Comparison of ENCODE assay signal across 7 mouse cellular contexts in the genomic region with DNA sequence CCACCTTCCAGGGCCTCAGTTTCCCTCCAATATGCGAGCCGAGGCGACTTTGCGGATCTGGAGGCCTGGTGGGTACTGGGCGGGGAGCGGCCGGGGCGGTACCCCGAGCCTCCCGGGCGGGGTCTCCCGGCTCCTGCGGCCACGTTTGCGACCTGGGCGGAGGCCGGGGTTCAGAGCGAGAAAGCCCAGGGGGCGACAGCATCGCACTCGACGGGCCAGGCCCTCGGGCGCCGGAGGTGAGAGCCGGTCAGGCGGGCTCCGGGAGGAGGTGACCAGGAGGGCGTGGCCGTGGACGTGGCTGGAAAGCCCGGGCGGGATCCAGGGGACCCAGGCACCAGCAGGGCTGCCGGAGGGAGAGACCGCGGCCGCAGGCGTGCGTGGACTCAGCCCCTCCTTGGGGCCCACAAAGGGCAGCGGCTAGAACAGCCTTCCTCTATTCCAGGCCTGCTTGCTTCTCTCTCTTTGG. TPM values are rescaled to one million over a fixed set of nuclear protein-coding genes. Genes with fewer than 3 reads are reported as not detected.
A peak's percentile ranks its signal among the peaks of the same experiment; 100 is the strongest.
DNase-seq lines count a peak whose midpoint lies in the region; ATAC-seq lines count a peak whose summit lies in the region.

No protein-coding gene starts in this region.

- no peak for ATAC-seq in forebrain, embryonic 11.5 days (replicated peaks; ENCODE audit: low FRiP score)
- no peak for ATAC-seq in limb, embryonic 11.5 days (ENCODE audit: insufficient number of reproducible peaks, low FRiP score, low TSS enrichment, low read depth)
- no peak for ATAC-seq in midbrain, embryonic 11.5 days (ENCODE audit: low FRiP score)
- ATAC-seq in stomach, embryonic 14.5 days (ENCODE audit: insufficient number of reproducible peaks, insufficient read depth, low FRiP score, low read depth): peak; percentile 3; the same call in 1 of the 2 replicates
- no peak for ATAC-seq in activated CD4-positive, CD25-positive, alpha-beta regulatory T cell, adult 4 months

- H3K4me1 ChIP-seq in brown adipose tissue, adult 24 weeks (ENCODE audit: control insufficient read depth, insufficient read depth, insufficient read length, low read length): peaks cover 5% of the 10 kb centered on the region
- H3K4me1 ChIP-seq in forebrain, embryonic 11.5 days (replicated peaks; ENCODE audit: control insufficient read depth, insufficient read depth, low read length): peaks cover 11% of the 10 kb centered on the region; the same call in 1 of the 2 replicates
- H3K4me1 ChIP-seq in limb, embryonic 11.5 days (ENCODE audit: control insufficient read depth, insufficient read depth, low read length): peaks cover 15% of the 10 kb centered on the region
- H3K4me1 ChIP-seq in midbrain, embryonic 11.5 days (ENCODE audit: control insufficient read depth, insufficient read depth, low read length): peaks cover 10% of the 10 kb centered on the region; the same call in 1 of the 2 replicates
- H3K4me1 ChIP-seq in stomach, embryonic 14.5 days (ENCODE audit: control insufficient read depth, insufficient read depth, low read length): peaks cover 30% of the 10 kb centered on the region

- no peak overlapping the region for H3K27ac ChIP-seq in brown adipose tissue, adult 24 weeks (replicated peaks; ENCODE audit: low read depth, low read length)
- H3K27ac ChIP-seq in forebrain, embryonic 11.5 days (ENCODE audit: low read depth, low read length): peak overlapping the region; percentile 32; the same call in 1 of the 2 replicates
- H3K27ac ChIP-seq in limb, embryonic 11.5 days (replicated peaks; ENCODE audit: low read depth, low read length): 0 out of 2 replicates have a peak overlapping the region, but pooled peaks have one; percentile 8
- H3K27ac ChIP-seq in midbrain, embryonic 11.5 days (ENCODE audit: low read depth, low read length): peak overlapping the region; percentile 37; the same call in 1 of the 2 replicates
- peak overlapping the region; percentile 92 for H3K27ac ChIP-seq in stomach, embryonic 14.5 days (ENCODE audit: low read length)

- H3K4me3 ChIP-seq in brown adipose tissue, adult 24 weeks (ENCODE audit: insufficient read depth, low read depth, low read length): peak overlapping the region; percentile 49
- H3K4me3 ChIP-seq in forebrain, embryonic 11.5 days (ENCODE audit: low read depth, low read length): peak overlapping the region; percentile 30
- peak overlapping the region; percentile 35 for H3K4me3 ChIP-seq in limb, embryonic 11.5 days (ENCODE audit: low read depth, low read length)
- peak overlapping the region; percentile 31 for H3K4me3 ChIP-seq in midbrain, embryonic 11.5 days (ENCODE audit: low read depth, low read length)
- peak overlapping the region; percentile 51 for H3K4me3 ChIP-seq in stomach, embryonic 14.5 days (ENCODE audit: low read depth, low read length)

- WGBS in forebrain, embryonic 11.5 days: 3% methylated on average over 40 of the region's 40 CpGs
- 2% methylated on average over 40 of the region's 40 CpGs for WGBS in limb, embryonic 11.5 days
- WGBS in midbrain, embryonic 11.5 days: 2% methylated on average over 40 of the region's 40 CpGs
- WGBS in stomach, embryonic 14.5 days: 1% methylated on average over 40 of the region's 40 CpGs

- intact Hi-C loops in heart, postnatal 14 days (cut with DNase I): no loop called here

- no peaks in the 10 kb centered on the region for H3K9me3 ChIP-seq in forebrain, embryonic 11.5 days (ENCODE audit: control insufficient read depth, low read length)
- H3K9me3 ChIP-seq in limb, embryonic 11.5 days (ENCODE audit: control insufficient read depth, low read length): no peaks in the 10 kb centered on the region
- no peaks in the 10 kb centered on the region for H3K9me3 ChIP-seq in midbrain, embryonic 11.5 days (ENCODE audit: control insufficient read depth, low read length)
- H3K9me3 ChIP-seq in stomach, embryonic 14.5 days (ENCODE audit: control insufficient read depth, low read depth, low read length): no peaks in the 10 kb centered on the region

- H3K9ac ChIP-seq in forebrain, embryonic 11.5 days (ENCODE audit: low read length): peak overlapping the region; percentile 60
- H3K9ac ChIP-seq in limb, embryonic 11.5 days (ENCODE audit: low read length): peak overlapping the region; percentile 78
- peak overlapping the region; percentile 65 for H3K9ac ChIP-seq in midbrain, embryonic 11.5 days (ENCODE audit: low read length)
- H3K9ac ChIP-seq in stomach, embryonic 14.5 days (replicated peaks; ENCODE audit: low read depth, low read length): peak overlapping the region; percentile 79

- H3K27me3 ChIP-seq in forebrain, embryonic 11.5 days (ENCODE audit: control insufficient read depth, insufficient read depth, low read length): peaks cover 9% of the 10 kb centered on the region; the same call in 1 of the 2 replicates
- H3K27me3 ChIP-seq in limb, embryonic 11.5 days (ENCODE audit: control insufficient read depth, insufficient read depth, low read length): no peaks in the 10 kb centered on the region
- H3K27me3 ChIP-seq in midbrain, embryonic 11.5 days (ENCODE audit: control insufficient read depth, insufficient read depth, low read length): peaks cover 16% of the 10 kb centered on the region
- H3K27me3 ChIP-seq in stomach, embryonic 14.5 days (ENCODE audit: control insufficient read depth, insufficient read depth, low read length): no peaks in the 10 kb centered on the region

- H3K36me3 ChIP-seq in forebrain, embryonic 11.5 days (ENCODE audit: control insufficient read depth, insufficient read depth, low read length): no peaks in the 10 kb centered on the region
- no peaks in the 10 kb centered on the region for H3K36me3 ChIP-seq in limb, embryonic 11.5 days (ENCODE audit: control insufficient read depth, insufficient read depth, low read length)
- no peaks in the 10 kb centered on the region for H3K36me3 ChIP-seq in midbrain, embryonic 11.5 days (ENCODE audit: control insufficient read depth, insufficient read depth, low read length)
- no peaks in the 10 kb centered on the region for H3K36me3 ChIP-seq in stomach, embryonic 14.5 days (ENCODE audit: control insufficient read depth, insufficient read depth, low read length)

- peak overlapping the region; percentile 47 for H3K4me2 ChIP-seq in forebrain, embryonic 11.5 days (ENCODE audit: low read depth, low read length, severe bottlenecking)
- peak overlapping the region; percentile 75 for H3K4me2 ChIP-seq in limb, embryonic 11.5 days (ENCODE audit: low read depth, severe bottlenecking)
- H3K4me2 ChIP-seq in midbrain, embryonic 11.5 days: peak overlapping the region; percentile 51
- H3K4me2 ChIP-seq in stomach, embryonic 14.5 days (replicated peaks; ENCODE audit: low read depth, low read length): peak overlapping the region; percentile 79

- peak; percentile 77 for DNase-seq in forebrain, embryonic 11.5 days (ENCODE audit: low spot score)
- DNase-seq in heart, postnatal 14 days: peak; percentile 71 to 74
- DNase-seq in limb, embryonic 11.5 days (ENCODE audit: low spot score): peak; percentile 66
- DNase-seq in midbrain, embryonic 11.5 days (ENCODE audit: low spot score, missing footprints): peak; percentile 92

RNA-seq across cellular contexts. Expression of a gene that starts 2.3 kb away (rescaled TPM):
- 420 and 432 TPM in 2 replicates for polyA plus RNA-seq in brown adipose tissue, adult 24 weeks (2012; ENCODE audit: insufficient read depth, insufficient read length, missing spikeins)
- 236 and 244 TPM in 2 replicates for polyA plus RNA-seq in forebrain, embryonic 11.5 days (2014; fragmentation: Nextera tagmentation; extraction: Ambion mirVana)
- total RNA-seq in heart, postnatal 14 days (2021): 100 to 1,000 TPM; 197 to 205 TPM
- 220 and 233 TPM in 2 replicates for polyA plus RNA-seq in limb, embryonic 11.5 days (2014; fragmentation: Nextera tagmentation; extraction: Ambion mirVana)
- 253 and 268 TPM in 2 replicates for polyA plus RNA-seq in midbrain, embryonic 11.5 days (2014; fragmentation: Nextera tagmentation; extraction: Ambion mirVana)
- polyA plus RNA-seq in stomach, embryonic 14.5 days (2014; fragmentation: Nextera tagmentation; extraction: Ambion mirVana): 251 and 266 TPM in 2 replicates
- 100 to 1,000 TPM; 132 to 140 TPM for polyA plus RNA-seq in activated CD4-positive, CD25-positive, alpha-beta regulatory T cell, adult 4 months (2017; shearing (Covaris generic))

RNA-seq across cellular contexts. Expression of a gene that starts 2.3 kb away (rescaled TPM):
- polyA plus RNA-seq in brown adipose tissue, adult 24 weeks (2012; ENCODE audit: insufficient read depth, insufficient read length, missing spikeins): 0.52 and 1.5 TPM in 2 replicates
- 5.0 and 5.4 TPM in 2 replicates for polyA plus RNA-seq in forebrain, embryonic 11.5 days (2014; fragmentation: Nextera tagmentation; extraction: Ambion mirVana)
- 1 to 10 TPM; 2.0 to 2.3 TPM for total RNA-seq in heart, postnatal 14 days (2021)
- 6.0 and 7.0 TPM in 2 replicates for polyA plus RNA-seq in limb, embryonic 11.5 days (2014; fragmentation: Nextera tagmentation; extraction: Ambion mirVana)
- polyA plus RNA-seq in midbrain, embryonic 11.5 days (2014; fragmentation: Nextera tagmentation; extraction: Ambion mirVana): 3.4 and 4.3 TPM in 2 replicates
- 15.2 and 16.1 TPM in 2 replicates for polyA plus RNA-seq in stomach, embryonic 14.5 days (2014; fragmentation: Nextera tagmentation; extraction: Ambion mirVana)
- polyA plus RNA-seq in activated CD4-positive, CD25-positive, alpha-beta regulatory T cell, adult 4 months (2017; shearing (Covaris generic)): 1 to 10 TPM; 5.3 to 5.8 TPM

RNA-seq across cellular contexts. Expression of a gene that starts 2.3 kb away (rescaled TPM):
- 13.1 and 13.8 TPM in 2 replicates for polyA plus RNA-seq in brown adipose tissue, adult 24 weeks (2012; ENCODE audit: insufficient read depth, insufficient read length, missing spikeins)
- polyA plus RNA-seq in forebrain, embryonic 11.5 days (2014; fragmentation: Nextera tagmentation; extraction: Ambion mirVana): 23.5 and 24.9 TPM in 2 replicates
- total RNA-seq in heart, postnatal 14 days (2021): 10 to 100 TPM; 28.9 to 33.4 TPM
- polyA plus RNA-seq in limb, embryonic 11.5 days (2014; fragmentation: Nextera tagmentation; extraction: Ambion mirVana): 25.8 and 29.7 TPM in 2 replicates
- 20.6 and 21.6 TPM in 2 replicates for polyA plus RNA-seq in midbrain, embryonic 11.5 days (2014; fragmentation: Nextera tagmentation; extraction: Ambion mirVana)
- polyA plus RNA-seq in stomach, embryonic 14.5 days (2014; fragmentation: Nextera tagmentation; extraction: Ambion mirVana): 68.6 and 72.4 TPM in 2 replicates
- 10 to 100 TPM; 44.2 to 63.7 TPM for polyA plus RNA-seq in activated CD4-positive, CD25-positive, alpha-beta regulatory T cell, adult 4 months (2017; shearing (Covaris generic))

RNA-seq across cellular contexts. Expression of a gene that starts 13.1 kb away (rescaled TPM):
- 2,100 and 2,481 TPM in 2 replicates for polyA plus RNA-seq in brown adipose tissue, adult 24 weeks (2012; ENCODE audit: insufficient read depth, insufficient read length, missing spikeins)
- polyA plus RNA-seq in forebrain, embryonic 11.5 days (2014; fragmentation: Nextera tagmentation; extraction: Ambion mirVana): 251 and 275 TPM in 2 replicates
- 100 to 1,000 TPM; 577 to 610 TPM for total RNA-seq in heart, postnatal 14 days (2021)
- 276 and 278 TPM in 2 replicates for polyA plus RNA-seq in limb, embryonic 11.5 days (2014; fragmentation: Nextera tagmentation; extraction: Ambion mirVana)
- polyA plus RNA-seq in midbrain, embryonic 11.5 days (2014; fragmentation: Nextera tagmentation; extraction: Ambion mirVana): 290 and 293 TPM in 2 replicates
- 393 and 403 TPM in 2 replicates for polyA plus RNA-seq in stomach, embryonic 14.5 days (2014; fragmentation: Nextera tagmentation; extraction: Ambion mirVana)
- polyA plus RNA-seq in activated CD4-positive, CD25-positive, alpha-beta regulatory T cell, adult 4 months (2017; shearing (Covaris generic)): 100 to 1,000 TPM; 486 to 595 TPM

RNA-seq across cellular contexts. Expression of a gene that starts 39.0 kb away (rescaled TPM):
- 29.8 and 37.1 TPM in 2 replicates for polyA plus RNA-seq in brown adipose tissue, adult 24 weeks (2012; ENCODE audit: insufficient read depth, insufficient read length, missing spikeins)
- polyA plus RNA-seq in forebrain, embryonic 11.5 days (2014; fragmentation: Nextera tagmentation; extraction: Ambion mirVana): 2.5 and 3.6 TPM in 2 replicates
- total RNA-seq in heart, postnatal 14 days (2021): 10 to 100 TPM; 21.9 to 25.7 TPM
- 1.6 and 1.7 TPM in 2 replicates for polyA plus RNA-seq in limb, embryonic 11.5 days (2014; fragmentation: Nextera tagmentation; extraction: Ambion mirVana)
- polyA plus RNA-seq in midbrain, embryonic 11.5 days (2014; fragmentation: Nextera tagmentation; extraction: Ambion mirVana): 1.7 and 1.9 TPM in 2 replicates
- 5.9 and 10.4 TPM in 2 replicates for polyA plus RNA-seq in stomach, embryonic 14.5 days (2014; fragmentation: Nextera tagmentation; extraction: Ambion mirVana)
- 1 to 10 TPM; 3.6 to 6.5 TPM for polyA plus RNA-seq in activated CD4-positive, CD25-positive, alpha-beta regulatory T cell, adult 4 months (2017; shearing (Covaris generic))
